Mouse (Mus musculus) liver, adult 2 months (tissue): ENCODE data around the gene Sstr4. TPM values are rescaled to one million over a fixed set of nuclear protein-coding genes. Genes with fewer than 3 reads are reported as not detected.

Experiments
- DNase-seq: peaks from one replicate; pipeline ENCODE4 v3.0.0-alpha.2; 2011; ENCODE audit warnings: low read depth, low spot score; ENCODE audit errors: extremely low read depth
- H3K27ac ChIP-seq: fragments of 200-500 bp; replicated peaks from 2 replicates; pipeline ENCODE4 v1.5.1; 2012; ENCODE audit warnings: low read depth, mild to moderate bottlenecking, control low read depth, inconsistent platforms, low read length; ENCODE audit not compliant: insufficient read depth
- H3K27me3 ChIP-seq: fragments of 200-500 bp; 2 replicates; pipeline ENCODE4 v1.6.1; 2012; ENCODE audit warnings: mild to moderate bottlenecking, moderate library complexity, low read length, inconsistent platforms; ENCODE audit not compliant: control insufficient read depth, insufficient read depth
- H3K36me3 ChIP-seq: fragments of 200-500 bp; 2 replicates; pipeline ENCODE4 v1.6.1; 2012; ENCODE audit warnings: low read length, inconsistent platforms; ENCODE audit not compliant: control insufficient read depth, insufficient read depth
- H3K4me1 ChIP-seq: fragments of 200-500 bp; 2 replicates; pipeline ENCODE4 v1.6.1; 2011; ENCODE audit warnings: low read length; ENCODE audit not compliant: control insufficient read depth, insufficient read depth
- H3K4me3 ChIP-seq: fragments of 200-500 bp; 2 replicates; pipeline ENCODE4 v1.5.1; 2011; ENCODE audit warnings: low read depth, mild to moderate bottlenecking, control low read depth, low read length, moderate library complexity; ENCODE audit not compliant: insufficient read depth
- H3K79me2 ChIP-seq: fragments of 200-500 bp; 2 replicates; pipeline ENCODE4 v1.6.1; 2012; ENCODE audit warnings: inconsistent platforms, mild to moderate bottlenecking, low read length, moderate library complexity; ENCODE audit not compliant: control insufficient read depth, insufficient read depth
- H3K9ac ChIP-seq: fragments of 200-500 bp; 2 replicates; pipeline ENCODE4 v1.6.1; 2012; ENCODE audit warnings: low read depth, mild to moderate bottlenecking, control low read depth, inconsistent platforms, low read length
- CTCF ChIP-seq: fragments of 200-500 bp; IDR thresholded peaks from 2 replicates; pipeline ENCODE4 v1.5.1; 2011; ENCODE audit warnings: low read depth, low read length, control low read depth
- POLR2A ChIP-seq: fragments of 200-500 bp; IDR thresholded peaks from 2 replicates; pipeline ENCODE4 v1.6.1; 2011; ENCODE audit warnings: low read length, control low read depth; ENCODE audit not compliant: insufficient read depth; ENCODE audit errors: extremely low read depth
- WGBS: fragments of 180-500 bp; shearing (Covaris S2); methylation state at CpG from one replicate; pipeline ENCODE4 v1.1.7; 2018; 5-methylcytosine and 5-hydroxymethylcytosine counted together
- polyA plus RNA-seq: library from polyadenylated mRNA; depleted of rRNA; stranded (reverse); fragments of >200 nt; gene quantifications from 2 replicates; pipeline ENCODE4 v1.2.3, GENCODE M21; 2012
- total RNA-seq: library from RNA; depleted of rRNA; stranded (reverse); fragments of >200 nt; gene quantifications from 2 replicates; pipeline ENCODE4 v1.2.3, GENCODE M21; 2014

The Sstr4 gene
- total and polyA plus RNA-seq, 2 experiments, result not detected

DNA sequence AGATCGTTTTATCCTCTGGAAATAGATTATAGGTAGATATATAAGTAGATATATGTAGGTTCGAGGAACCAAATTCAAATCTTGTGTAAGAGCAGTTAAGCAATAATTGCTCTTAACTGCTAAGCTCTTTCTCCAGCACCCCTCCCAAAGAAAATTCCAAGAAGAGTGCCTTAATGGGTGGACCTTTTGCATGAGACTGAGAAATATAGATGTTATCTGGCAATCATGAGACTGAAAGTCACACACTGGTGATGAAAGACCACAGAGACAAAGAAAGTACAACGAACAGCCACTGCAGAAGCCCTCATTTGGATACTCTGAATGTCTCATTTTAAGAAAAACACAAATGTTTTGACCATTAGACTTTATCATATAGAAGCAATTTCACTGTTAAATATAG, 33.4 kb downstream of the Sstr4 start:
- TF ChIP-seq CTCF (no peak), POLR2A (no peak)
- no peak overlapping the region for H3K4me3 ChIP-seq
- WGBS, result 71% methylated on average over 3 of the region's 3 CpGs
- H3K36me3 ChIP-seq, result no peaks in the 10 kb centered on the region
- H3K9ac ChIP-seq, result no peak overlapping the region
- H3K4me1 ChIP-seq, result peaks cover 1% of the 10 kb centered on the region; the same call in 1 of the 2 replicates
- no peak for DNase-seq
- H3K79me2 ChIP-seq, result no peaks in the 10 kb centered on the region
- no peaks in the 10 kb centered on the region for H3K27me3 ChIP-seq
- no peak overlapping the region for H3K27ac ChIP-seq

DNA sequence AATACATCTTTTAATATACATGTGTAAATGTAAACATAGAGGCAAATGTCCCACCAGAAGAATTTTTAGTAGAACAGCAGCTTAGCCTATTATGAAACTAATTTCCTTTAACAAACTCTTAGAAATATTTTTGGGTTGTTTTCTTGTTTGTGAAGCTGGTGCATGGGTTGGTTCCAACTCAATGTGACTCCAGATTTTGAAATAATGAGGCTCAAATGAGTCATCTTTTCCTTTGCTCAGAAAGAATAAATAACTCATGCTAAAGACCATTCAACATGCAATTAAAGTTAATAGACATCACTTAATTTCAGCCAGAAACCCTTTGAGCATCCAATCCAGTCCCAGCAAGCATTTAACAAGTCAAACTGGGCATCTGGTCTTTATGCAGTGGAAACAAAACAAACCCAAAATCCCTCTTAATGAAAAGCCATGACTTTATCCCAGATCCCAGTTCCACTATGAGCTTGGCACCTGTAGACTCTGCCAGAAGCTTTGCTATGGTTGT, 33.9 kb downstream of the Sstr4 start:
- H3K79me2 ChIP-seq, result no peaks in the 10 kb centered on the region
- H3K27me3 ChIP-seq, result no peaks in the 10 kb centered on the region
- H3K4me1 ChIP-seq, result peaks cover 1% of the 10 kb centered on the region; the same call in 1 of the 2 replicates
- no peaks in the 10 kb centered on the region for H3K36me3 ChIP-seq
- DNase-seq, result peak; percentile 25
- no peak for TF ChIP-seq POLR2A
- TF ChIP-seq CTCF, result no peak
- no peak overlapping the region for H3K27ac ChIP-seq
- H3K4me3 ChIP-seq, result no peak overlapping the region
- H3K9ac ChIP-seq, result no peak overlapping the region

DNA sequence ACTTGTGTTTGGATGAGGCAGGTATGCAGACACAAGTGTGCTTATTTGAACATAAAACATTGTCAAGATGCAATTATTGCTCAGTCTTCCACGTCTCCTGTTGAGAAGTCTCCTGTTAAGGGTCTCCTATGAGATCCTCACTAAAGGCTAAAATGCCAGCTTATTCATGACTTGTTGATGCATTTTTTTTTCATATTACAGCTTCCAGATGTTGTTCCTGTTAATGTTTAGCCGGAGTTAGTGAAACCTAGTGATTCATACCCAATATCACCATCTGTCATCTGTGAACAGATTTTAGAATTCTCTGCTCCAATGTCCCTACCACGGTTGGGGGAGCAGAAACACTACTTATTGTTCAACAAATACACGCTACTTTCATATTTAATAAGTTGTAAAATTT, 35.8 kb downstream of the Sstr4 start:
- Histone ChIP-seq H3K4me1 (peaks cover 1% of the 10 kb centered on the region; the same call in 1 of the 2 replicates), H3K27ac (no peak overlapping the region), H3K9ac (no peak overlapping the region), H3K36me3 (no peaks in the 10 kb centered on the region), H3K4me3 (no peak overlapping the region), H3K79me2 (no peaks in the 10 kb centered on the region), H3K27me3 (no peaks in the 10 kb centered on the region)
- DNase-seq, result no peak
- no peak for TF ChIP-seq CTCF
- WGBS, result 86% methylated on average over 4 of the region's 4 CpGs

DNA sequence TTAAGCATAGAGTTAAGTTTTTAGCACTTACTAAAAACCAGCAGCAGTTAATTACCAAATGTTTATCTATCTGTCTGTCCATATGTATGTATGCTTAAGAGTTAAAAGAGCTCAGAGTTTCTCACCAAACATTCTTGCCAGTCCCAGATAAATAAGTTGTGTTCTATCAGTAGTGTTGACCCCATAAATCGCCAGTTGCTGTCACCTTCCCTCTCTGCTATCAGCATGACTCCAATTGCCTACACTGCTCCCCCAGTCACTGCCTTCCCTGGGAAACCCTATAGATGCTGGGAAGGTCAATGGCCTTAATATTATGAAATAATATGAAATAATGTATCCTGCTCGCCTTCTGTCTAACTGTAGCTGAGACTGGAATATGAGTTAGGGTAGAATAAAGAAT, 37.2 kb downstream of the Sstr4 start:
- no peak overlapping the region for H3K9ac ChIP-seq
- no peak overlapping the region for H3K27ac ChIP-seq
- H3K27me3 ChIP-seq, result no peaks in the 10 kb centered on the region
- H3K36me3 ChIP-seq, result no peaks in the 10 kb centered on the region
- no peaks in the 10 kb centered on the region for H3K79me2 ChIP-seq
- TF ChIP-seq CTCF (no peak), POLR2A (no peak)
- H3K4me3 ChIP-seq, result no peak overlapping the region
- H3K4me1 ChIP-seq, result no peaks in the 10 kb centered on the region
- 55% methylated on average over 2 of the region's 2 CpGs for WGBS
- no peak for DNase-seq

DNA sequence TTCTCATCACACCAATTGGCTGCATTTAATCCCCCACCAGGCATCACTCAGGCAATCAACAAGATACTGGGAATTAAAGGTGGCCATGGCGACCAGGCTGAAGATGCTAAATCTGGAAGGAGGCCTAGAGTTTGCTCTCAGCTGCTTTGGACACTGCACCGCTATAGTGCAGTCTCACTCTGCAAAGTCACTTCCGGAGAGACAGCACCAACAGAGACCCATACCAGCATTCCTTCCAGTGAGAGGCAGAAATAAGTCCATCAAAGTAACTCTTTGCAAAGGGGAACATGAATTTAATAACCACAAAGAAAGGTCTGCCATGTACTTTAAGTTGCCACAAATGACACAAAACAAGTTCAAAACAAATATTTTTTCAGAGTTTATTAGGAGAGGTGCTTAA, 41.1 kb downstream of the Sstr4 start:
- Histone ChIP-seq H3K36me3 (no peaks in the 10 kb centered on the region), H3K9ac (no peak overlapping the region), H3K4me3 (no peak overlapping the region), H3K27me3 (no peaks in the 10 kb centered on the region), H3K79me2 (no peaks in the 10 kb centered on the region), H3K4me1 (no peaks in the 10 kb centered on the region), H3K27ac (no peak overlapping the region)
- DNase-seq, result no peak
- WGBS, result 47% methylated on average over 3 of the region's 3 CpGs
- TF ChIP-seq CTCF, result no peak
- TF ChIP-seq POLR2A, result no peak

DNA sequence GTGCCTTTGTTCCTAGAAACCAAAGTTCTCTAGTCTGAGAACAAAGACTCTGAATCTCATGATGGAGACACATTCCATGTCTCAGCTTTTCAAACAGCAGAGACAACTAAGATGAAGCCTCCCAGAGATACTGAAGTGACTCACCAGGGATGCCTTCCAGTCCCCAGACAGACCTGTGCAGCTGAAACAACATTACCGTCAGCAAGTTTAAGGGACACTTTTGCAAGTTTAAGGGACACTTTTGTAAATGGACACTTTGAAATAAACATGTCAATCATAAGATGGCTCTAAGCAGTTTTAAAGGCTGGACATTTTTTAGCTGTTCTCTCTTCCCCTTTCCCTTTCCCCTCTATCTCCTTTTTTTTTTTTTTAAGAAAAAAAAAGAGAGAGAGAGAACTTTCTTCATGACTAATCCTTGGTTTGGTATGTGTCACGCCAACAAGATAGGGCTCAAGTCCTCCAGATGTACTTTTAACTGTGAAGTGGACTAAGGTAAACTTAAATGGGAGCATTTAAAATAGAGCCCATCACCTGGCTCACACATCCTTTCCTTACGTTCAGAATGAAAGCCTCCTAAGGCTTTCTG, 44.6 kb downstream of the Sstr4 start:
- no peaks in the 10 kb centered on the region for H3K36me3 ChIP-seq
- no peak overlapping the region for H3K4me3 ChIP-seq
- no peaks in the 10 kb centered on the region for H3K27me3 ChIP-seq
- H3K9ac ChIP-seq, result no peak overlapping the region
- WGBS, result 52% methylated on average over 3 of the region's 3 CpGs
- no peaks in the 10 kb centered on the region for H3K4me1 ChIP-seq
- H3K79me2 ChIP-seq, result no peaks in the 10 kb centered on the region
- no peak overlapping the region for H3K27ac ChIP-seq
- TF ChIP-seq CTCF, result no peak
- DNase-seq, result no peak
